Mouse (Mus musculus): ENCODE measurements around the gene Rgsl1. TPM values are rescaled to one million over a fixed set of nuclear protein-coding genes. Genes with fewer than 3 reads are reported as not detected.

Rgsl1 gene
- total and polyA plus RNA-seq, 2 experiments = 0.09 TPM; not detected in 1

GRCm38 (mm10) chr1:153830746-153831145 is 13.2 kb downstream of the Rgsl1 start:
- no peak overlapping the region for H3K4me3 ChIP-seq (ENCODE audit: insufficient read depth, low read depth, low read length)
- no peaks in the 10 kb centered on the region for H3K4me1 ChIP-seq (ENCODE audit: control insufficient read depth, insufficient read depth, low read length)
- H3K27ac ChIP-seq (replicated peaks; ENCODE audit: insufficient read depth, low read depth, low read length) = no peak overlapping the region
- no peaks in the 10 kb centered on the region for H3K79me2 ChIP-seq (ENCODE audit: control insufficient read depth, insufficient read depth, low read length)
- no peak for DNase-seq (ENCODE audit: extremely low read depth, low read depth, low spot score)
- H3K27me3 ChIP-seq (ENCODE audit: control insufficient read depth, insufficient read depth, low read length) = 0 out of 2 replicates have a peak, but pooled peaks cover 2% of the 10 kb centered on the region
- TF ChIP-seq CTCF (IDR thresholded peaks at IDR 0.05; ENCODE audit: low read depth, low read length) = no peak
- no peak for TF ChIP-seq POLR2A (IDR thresholded peaks at IDR 0.05; ENCODE audit: extremely low read depth, insufficient read depth, low read length)
- H3K9ac ChIP-seq (ENCODE audit: low read depth, low read length) = no peak overlapping the region
- 90% methylated on average over 4 of the region's 4 CpGs for WGBS
- no peaks in the 10 kb centered on the region for H3K36me3 ChIP-seq (ENCODE audit: control insufficient read depth, insufficient read depth, low read length)

- Histone ChIP-seq H3K27me3 (ENCODE audit: control insufficient read depth, insufficient read depth, low read length) (no peaks in the 10 kb centered on the region), H3K79me2 (ENCODE audit: control insufficient read depth, insufficient read depth, low read length) (no peaks in the 10 kb centered on the region), H3K27ac (replicated peaks; ENCODE audit: insufficient read depth, low read depth, low read length) (no peak overlapping the region), H3K4me3 (ENCODE audit: insufficient read depth, low read depth, low read length) (no peak overlapping the region), H3K4me1 (ENCODE audit: control insufficient read depth, insufficient read depth, low read length) (no peaks in the 10 kb centered on the region), H3K36me3 (ENCODE audit: control insufficient read depth, insufficient read depth, low read length) (no peaks in the 10 kb centered on the region), H3K9ac (ENCODE audit: low read depth, low read length) (no peak overlapping the region)
- WGBS = 87% methylated on average over 3 of the region's 3 CpGs
- DNase-seq (ENCODE audit: extremely low read depth, low read depth, low spot score) = no peak
- TF ChIP-seq POLR2A (IDR thresholded peaks at IDR 0.05; ENCODE audit: extremely low read depth, insufficient read depth, low read length) (no peak), CTCF (IDR thresholded peaks at IDR 0.05; ENCODE audit: low read depth, low read length) (no peak)
Observed at GRCm38 (mm10) chr1:153820216-153820615, 23.7 kb downstream of the Rgsl1 start.

- H3K4me3 ChIP-seq (ENCODE audit: insufficient read depth, low read depth, low read length) = no peak overlapping the region
- WGBS = 24% methylated on average over 2 of the region's 2 CpGs
- no peak overlapping the region for H3K9ac ChIP-seq (ENCODE audit: low read depth, low read length)
- no peaks in the 10 kb centered on the region for H3K79me2 ChIP-seq (ENCODE audit: control insufficient read depth, insufficient read depth, low read length)
- no peak overlapping the region for H3K27ac ChIP-seq (replicated peaks; ENCODE audit: insufficient read depth, low read depth, low read length)
- H3K27me3 ChIP-seq (ENCODE audit: control insufficient read depth, insufficient read depth, low read length) = no peaks in the 10 kb centered on the region
- TF ChIP-seq CTCF (IDR thresholded peaks at IDR 0.05; ENCODE audit: low read depth, low read length) (no peak), POLR2A (IDR thresholded peaks at IDR 0.05; ENCODE audit: extremely low read depth, insufficient read depth, low read length) (no peak)
- no peak for DNase-seq (ENCODE audit: extremely low read depth, low read depth, low spot score)
- H3K4me1 ChIP-seq (ENCODE audit: control insufficient read depth, insufficient read depth, low read length) = no peaks in the 10 kb centered on the region
- no peaks in the 10 kb centered on the region for H3K36me3 ChIP-seq (ENCODE audit: control insufficient read depth, insufficient read depth, low read length)
Observed at GRCm38 (mm10) chr1:153814278-153814677, 29.7 kb downstream of the Rgsl1 start.

GRCm38 (mm10) chr1:153807390-153807993 is 36.5 kb downstream of the Rgsl1 start:
- Histone ChIP-seq H3K9ac (ENCODE audit: low read depth, low read length) (no peak overlapping the region), H3K4me3 (ENCODE audit: insufficient read depth, low read depth, low read length) (no peak overlapping the region; the same call in 1 of the 2 replicates), H3K27me3 (ENCODE audit: control insufficient read depth, insufficient read depth, low read length) (no peaks in the 10 kb centered on the region), H3K36me3 (ENCODE audit: control insufficient read depth, insufficient read depth, low read length) (no peaks in the 10 kb centered on the region), H3K4me1 (ENCODE audit: control insufficient read depth, insufficient read depth, low read length) (no peaks in the 10 kb centered on the region), H3K79me2 (ENCODE audit: control insufficient read depth, insufficient read depth, low read length) (no peaks in the 10 kb centered on the region), H3K27ac (replicated peaks; ENCODE audit: insufficient read depth, low read depth, low read length) (no peak overlapping the region)
- peak; percentile 38 for DNase-seq (ENCODE audit: extremely low read depth, low read depth, low spot score)
- 40% methylated on average over 13 of the region's 13 CpGs for WGBS
- peak; percentile 43 for TF ChIP-seq CTCF (IDR thresholded peaks at IDR 0.05; ENCODE audit: low read depth, low read length)
- TF ChIP-seq POLR2A (IDR thresholded peaks at IDR 0.05; ENCODE audit: extremely low read depth, insufficient read depth, low read length) = no peak

- no peak overlapping the region for H3K9ac ChIP-seq (ENCODE audit: low read depth, low read length)
- H3K4me3 ChIP-seq (ENCODE audit: insufficient read depth, low read depth, low read length) = no peak overlapping the region
- DNase-seq (ENCODE audit: extremely low read depth, low read depth, low spot score) = peak; percentile 22
- H3K36me3 ChIP-seq (ENCODE audit: control insufficient read depth, insufficient read depth, low read length) = no peaks in the 10 kb centered on the region
- no peaks in the 10 kb centered on the region for H3K27me3 ChIP-seq (ENCODE audit: control insufficient read depth, insufficient read depth, low read length)
- no peaks in the 10 kb centered on the region for H3K4me1 ChIP-seq (ENCODE audit: control insufficient read depth, insufficient read depth, low read length)
- WGBS = 80% methylated on average over 8 of the region's 8 CpGs
- H3K79me2 ChIP-seq (ENCODE audit: control insufficient read depth, insufficient read depth, low read length) = no peaks in the 10 kb centered on the region
- no peak for TF ChIP-seq POLR2A (IDR thresholded peaks at IDR 0.05; ENCODE audit: extremely low read depth, insufficient read depth, low read length)
- no peak for TF ChIP-seq CTCF (IDR thresholded peaks at IDR 0.05; ENCODE audit: low read depth, low read length)
- no peak overlapping the region for H3K27ac ChIP-seq (replicated peaks; ENCODE audit: insufficient read depth, low read depth, low read length)
Observed at GRCm38 (mm10) chr1:153803530-153803929, 40.4 kb downstream of the Rgsl1 start.

GRCm38 (mm10) chr1:153802691-153803090 is 41.3 kb downstream of the Rgsl1 start:
- Histone ChIP-seq H3K4me1 (ENCODE audit: control insufficient read depth, insufficient read depth, low read length) (no peaks in the 10 kb centered on the region), H3K79me2 (ENCODE audit: control insufficient read depth, insufficient read depth, low read length) (no peaks in the 10 kb centered on the region), H3K27me3 (ENCODE audit: control insufficient read depth, insufficient read depth, low read length) (no peaks in the 10 kb centered on the region), H3K9ac (ENCODE audit: low read depth, low read length) (no peak overlapping the region), H3K27ac (replicated peaks; ENCODE audit: insufficient read depth, low read depth, low read length) (no peak overlapping the region), H3K4me3 (ENCODE audit: insufficient read depth, low read depth, low read length) (no peak overlapping the region), H3K36me3 (ENCODE audit: control insufficient read depth, insufficient read depth, low read length) (no peaks in the 10 kb centered on the region)
- DNase-seq (ENCODE audit: extremely low read depth, low read depth, low spot score) = no peak
- TF ChIP-seq CTCF (IDR thresholded peaks at IDR 0.05; ENCODE audit: low read depth, low read length) = no peak
- no peak for TF ChIP-seq POLR2A (IDR thresholded peaks at IDR 0.05; ENCODE audit: extremely low read depth, insufficient read depth, low read length)
- 61% methylated on average over 7 of the region's 7 CpGs for WGBS

All from liver, adult 2 months (tissue).